Mouse (Mus musculus) natural killer cell, adult 2 months (primary cell): ENCODE results near the gene Il2ra.
A peak's percentile ranks its signal among the peaks of the same experiment; 100 is the strongest.
"Not testable (repeated sequence)": the region's sequence is repeated elsewhere in the genome, so short reads cannot be mapped to it uniquely, and the experiment has no call there.

Source experiments
- DNase-seq, 2 experiments: peaks; one replicate each; pipeline ENCODE4 v3.0.0; 2022; ENCODE audit warnings: low spot score in 2 of 2

The Il2ra gene

GRCm38 (mm10) chr2:11642451-11642941 is at the start of gene Il2ra:
TSS of gene Il2ra (plus strand) at chr2:11642807.
- no peak for DNase-seq

DNA sequence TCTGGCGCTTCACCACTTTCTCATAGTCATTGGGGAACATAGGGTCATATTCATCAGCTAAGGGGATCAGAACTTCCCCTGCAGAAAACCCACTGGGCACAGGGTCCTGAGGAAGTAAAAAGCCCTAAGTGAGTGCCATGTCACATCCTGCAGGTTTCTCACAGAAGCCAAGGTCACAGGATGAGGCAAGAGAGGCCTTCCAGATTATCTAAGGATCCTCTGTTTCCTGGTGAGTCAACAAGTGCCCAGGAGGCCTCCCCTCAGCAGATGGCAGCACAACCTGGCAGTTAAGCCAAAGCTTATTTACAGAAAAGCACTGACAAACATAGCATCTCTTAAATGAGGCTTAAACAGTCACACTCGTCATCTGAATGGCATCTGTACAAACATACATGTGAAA is 45.9 kb upstream of the Il2ra start:
- no peak for DNase-seq

DNA sequence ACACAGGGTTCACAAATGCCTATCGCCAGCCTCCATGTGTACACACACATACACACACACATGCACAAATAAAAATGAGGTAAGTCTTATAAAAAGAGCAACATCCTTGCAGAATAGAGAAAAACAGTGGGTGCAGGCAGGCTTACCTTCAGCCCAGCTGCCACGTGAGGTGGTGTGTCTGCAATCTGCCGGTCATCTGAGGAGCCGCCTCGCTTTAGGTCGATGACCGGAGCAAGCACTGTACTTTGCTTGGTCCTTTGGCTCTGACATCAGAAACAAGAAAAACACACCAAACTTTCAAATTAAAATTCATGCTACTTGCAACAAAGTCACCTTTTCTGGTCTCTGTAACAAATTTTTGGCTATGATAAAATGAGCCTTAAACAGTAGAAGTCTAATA is 44.7 kb upstream of the Il2ra start:
- DNase-seq: no peak

- no peak for DNase-seq
Observed at GRCm38 (mm10) chr2:11601795-11602194, 40.8 kb upstream of the Il2ra start.

GRCm38 (mm10) chr2:11602506-11603489 is 39.8 kb upstream of the Il2ra start:
- DNase-seq: peak; percentile 92 to 94

- no peak for DNase-seq
Observed at GRCm38 (mm10) chr2:11604053-11604452, 38.6 kb upstream of the Il2ra start, which contains the start of gene Rbm17. TSS of gene Rbm17 (minus strand) at chr2:11604153.

DNA sequence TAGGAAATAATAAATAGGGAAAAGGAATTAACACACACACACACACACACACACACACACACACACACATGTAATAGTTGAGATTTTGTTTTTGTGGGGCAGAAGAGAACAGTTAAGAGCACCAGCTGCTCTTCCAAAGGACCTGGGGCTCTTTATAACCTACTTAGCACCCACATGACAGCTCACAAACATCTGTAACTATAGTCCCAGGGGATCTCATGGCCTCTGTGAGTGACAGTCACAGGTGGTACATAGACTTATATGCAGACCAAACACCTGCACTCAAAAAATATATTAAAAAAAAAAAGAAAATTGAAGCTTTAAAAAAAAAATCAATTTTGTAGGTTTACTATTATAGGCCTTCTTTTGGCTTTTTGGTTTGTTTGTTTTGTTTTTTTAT is 37.7 kb upstream of the Il2ra start:
- no peak for DNase-seq

DNA sequence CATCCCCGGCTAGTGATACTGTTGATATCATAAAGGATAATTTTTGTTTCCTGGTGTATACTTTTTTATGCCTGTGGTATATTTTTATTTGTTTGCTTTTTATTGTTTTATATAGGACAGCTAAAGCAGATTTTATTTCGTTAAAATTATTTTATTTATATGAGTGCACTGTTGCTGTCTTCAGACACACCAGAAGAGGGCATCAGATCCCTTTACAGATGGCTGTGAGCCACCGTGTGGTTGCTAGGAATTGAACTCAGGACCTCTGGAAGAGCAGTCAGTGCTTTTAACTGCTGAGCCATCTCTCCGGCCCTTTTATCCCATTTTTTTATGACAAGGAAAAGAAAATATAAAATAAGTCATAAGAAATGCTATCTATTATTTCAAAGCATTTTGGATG is 35.9 kb upstream of the Il2ra start:
- not testable (repeated sequence) for DNase-seq

DNA sequence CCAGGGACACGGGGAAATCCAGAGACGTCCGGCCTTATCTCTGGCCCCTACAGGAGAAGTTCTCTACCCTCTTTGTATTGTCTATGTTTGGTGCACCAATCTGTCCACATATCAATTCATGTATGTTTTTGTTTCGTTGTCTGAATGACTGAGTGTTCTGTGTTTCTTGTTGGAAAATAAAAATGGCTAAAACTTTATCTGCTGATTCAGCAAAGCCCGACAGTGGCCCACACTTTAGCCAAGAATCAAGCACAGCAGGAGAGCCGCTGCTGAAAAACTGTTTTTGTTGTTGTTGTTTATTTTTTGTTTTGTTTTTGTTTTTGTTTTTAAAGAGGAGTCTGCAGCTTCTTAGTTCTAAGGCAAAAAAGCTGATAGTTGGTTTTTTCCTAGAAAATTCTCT is 29.7 kb upstream of the Il2ra start:
- DNase-seq: not testable (repeated sequence)

DNA sequence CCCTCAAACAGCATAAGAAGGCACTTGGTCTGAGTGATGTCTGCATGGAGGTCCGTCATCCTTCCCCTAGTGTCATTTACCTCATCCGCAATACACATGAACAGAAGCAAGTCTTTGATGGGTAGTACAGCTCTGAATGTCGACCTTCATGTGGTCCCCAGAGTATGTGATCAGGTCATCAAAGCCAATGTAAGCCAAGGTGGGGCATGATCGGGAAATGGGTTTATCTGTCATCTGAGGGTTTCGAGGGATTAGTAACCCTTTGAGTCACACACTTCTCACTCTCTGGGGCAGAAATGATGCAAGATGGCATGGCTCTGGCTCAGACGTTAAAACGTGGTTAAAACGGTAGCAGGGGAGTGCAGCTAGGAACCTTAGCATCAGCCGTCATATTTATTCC is 25.8 kb upstream of the Il2ra start:
- no peak for DNase-seq

- no peak for DNase-seq
Observed at GRCm38 (mm10) chr2:11619598-11619997, 23.0 kb upstream of the Il2ra start.

- no peak for DNase-seq
Observed at GRCm38 (mm10) chr2:11623173-11623572, 19.4 kb upstream of the Il2ra start.

DNA sequence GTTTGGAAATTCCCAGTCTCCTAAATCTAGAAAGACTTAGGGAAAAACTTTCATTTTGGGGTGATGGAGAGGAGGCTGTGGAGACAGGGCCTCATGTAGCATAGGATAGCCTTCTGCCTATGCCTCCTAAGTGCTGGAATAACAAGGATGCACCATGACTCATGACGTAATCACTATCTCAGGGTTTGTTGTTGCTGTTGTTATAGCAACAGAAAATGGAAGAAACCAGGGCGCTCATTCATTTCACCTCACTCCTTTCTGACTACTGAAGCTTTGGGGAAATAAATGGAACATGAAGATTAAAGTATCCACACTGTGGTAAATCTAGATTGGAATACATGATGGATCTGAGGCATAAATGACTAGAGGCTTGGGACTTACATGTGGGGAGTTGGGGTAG is 18.9 kb upstream of the Il2ra start:
- DNase-seq: no peak

- DNase-seq: no peak
Observed at GRCm38 (mm10) chr2:11625890-11626289, 16.7 kb upstream of the Il2ra start, which contains the start of gene Gm17490. TSS of gene Gm17490 (minus strand) at chr2:11626264.

GRCm38 (mm10) chr2:11635035-11635434 is 7.6 kb upstream of the Il2ra start:
- no peak for DNase-seq

DNA sequence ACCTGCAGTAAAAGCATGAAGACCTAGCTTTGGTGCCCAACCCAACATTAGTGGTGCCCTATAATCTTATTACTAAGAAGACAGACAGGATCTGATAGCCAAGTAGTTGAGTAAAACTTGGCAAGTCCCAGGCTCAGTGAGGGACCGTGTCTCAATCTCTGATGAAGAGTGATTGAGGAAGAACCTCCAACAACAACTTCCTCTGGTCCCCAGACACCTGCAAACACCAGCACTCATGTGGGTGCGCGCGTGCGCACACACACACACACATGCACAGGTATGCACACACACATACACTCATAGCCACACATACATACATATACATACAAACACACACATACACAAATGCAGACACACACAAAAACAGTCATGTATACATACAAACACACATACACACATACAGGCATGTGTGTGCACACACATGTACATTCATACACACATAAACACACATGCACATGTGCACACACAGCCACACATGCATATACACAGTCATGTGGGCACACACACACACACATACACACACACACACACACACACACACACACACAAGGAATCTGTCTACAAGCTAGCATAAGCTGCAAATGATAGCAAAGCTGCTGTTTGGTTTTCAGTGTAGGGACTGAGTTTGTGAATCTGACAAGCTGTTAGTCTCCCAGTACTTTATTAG is 7.0 kb upstream of the Il2ra start:
- DNase-seq: peak in 1 of 2 experiments; percentile 24

DNA sequence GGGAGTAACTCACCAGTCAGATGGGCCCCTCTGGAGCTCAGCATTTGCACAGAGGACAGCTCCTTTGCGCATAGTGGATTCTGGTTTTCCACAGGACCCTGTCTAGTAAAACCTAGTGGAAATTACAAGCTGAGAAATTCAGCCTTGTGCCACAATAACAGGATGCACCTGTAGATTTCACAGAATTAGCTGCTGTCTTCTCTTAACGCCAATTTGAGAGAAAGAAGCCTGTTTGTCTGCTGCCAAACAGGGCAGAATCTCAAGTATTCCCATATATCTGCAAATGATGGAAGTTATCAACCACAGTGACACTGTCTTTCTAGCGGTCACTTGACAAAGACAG is 6.5 kb upstream of the Il2ra start:
- DNase-seq: no peak

GRCm38 (mm10) chr2:11637115-11637514 is 5.5 kb upstream of the Il2ra start:
- DNase-seq: peak in 1 of 2 experiments; percentile 58

DNA sequence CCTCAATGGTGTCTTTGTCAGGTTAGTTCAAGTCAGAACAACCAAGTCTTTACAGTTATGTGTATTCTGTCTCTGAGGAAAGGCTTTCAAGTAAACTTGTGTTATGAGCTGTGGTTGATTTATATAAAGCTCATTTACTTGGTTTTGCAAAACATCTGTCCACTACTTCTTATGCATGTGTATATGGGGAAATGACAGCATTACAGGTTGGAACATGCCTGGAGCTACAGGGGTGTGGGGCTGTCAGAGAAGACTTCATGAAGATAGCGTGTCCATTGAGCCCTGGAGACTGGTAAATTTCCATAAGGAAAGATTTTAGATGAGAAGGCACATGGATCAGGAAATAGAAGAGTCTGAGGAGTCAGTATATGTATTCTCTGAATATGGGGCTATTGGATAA is 1.4 kb downstream of the Il2ra start:
- DNase-seq: no peak

- DNase-seq: no peak
Observed at GRCm38 (mm10) chr2:11645297-11645696, 2.7 kb downstream of the Il2ra start.

DNA sequence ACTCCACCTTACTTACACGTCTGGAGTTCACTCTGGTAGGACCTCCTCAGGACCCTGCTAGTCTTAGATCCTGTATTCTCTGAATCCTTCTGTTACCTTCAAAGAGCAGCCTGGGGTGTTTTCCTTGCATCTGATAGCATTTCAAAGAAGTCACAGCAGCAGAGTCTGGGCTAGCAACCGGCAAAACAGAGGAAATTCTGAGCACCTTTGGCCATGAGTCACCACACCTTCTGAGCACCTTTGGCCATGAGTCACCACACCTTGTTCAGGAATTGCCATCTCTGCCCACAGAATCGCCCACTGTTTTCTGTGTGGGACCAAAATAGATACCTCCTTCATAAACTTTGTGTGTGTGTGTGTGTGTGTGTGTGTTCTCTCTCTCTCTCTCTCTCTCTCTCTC is 8.9 kb downstream of the Il2ra start:
- peak; percentile 30 to 40 for DNase-seq

DNA sequence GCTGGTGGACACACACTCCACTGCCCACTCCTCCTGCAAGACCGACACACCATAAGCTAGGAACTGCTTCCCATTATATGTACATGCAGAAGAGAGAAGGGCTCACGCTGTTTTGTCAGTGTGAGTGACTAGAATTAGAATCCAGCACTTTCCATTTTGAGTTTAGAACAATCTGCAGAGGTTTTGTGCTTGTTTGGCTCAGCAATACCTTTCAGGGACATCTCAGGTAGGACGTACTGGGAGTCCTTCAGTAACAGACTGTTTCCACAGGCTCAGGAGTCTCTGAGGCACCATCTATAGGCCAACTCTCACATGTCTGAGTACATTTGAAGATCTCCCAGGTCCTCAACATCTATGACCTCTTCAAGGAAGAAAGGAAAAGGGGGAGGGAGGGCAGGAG is 9.6 kb downstream of the Il2ra start:
- no peak for DNase-seq

GRCm38 (mm10) chr2:11652780-11653179 is 10.2 kb downstream of the Il2ra start:
- no peak for DNase-seq
